Mouse (Mus musculus): Measurements from ENCODE around the gene Klhl12.

GRCm38 (mm10) chr1:134411706-134412629 is 43.4 kb upstream of the Klhl12 start:
- TF ChIP-seq CEBPB (IDR thresholded peaks at IDR 0.05; ENCODE audit: low read depth) (no peak), CTCF (IDR thresholded peaks at IDR 0.05; ENCODE audit: control insufficient read depth, insufficient read depth, insufficient read length) (no peak), USF1 (IDR thresholded peaks at IDR 0.05; ENCODE audit: low read depth) (no peak), MYOG (IDR thresholded peaks at IDR 0.05; ENCODE audit: control insufficient read depth, extremely low read depth, insufficient read length) (no peak), MYOD1 (IDR thresholded peaks at IDR 0.05; ENCODE audit: control insufficient read depth, insufficient read length, low read depth) (no peak), MAX (IDR thresholded peaks at IDR 0.05) (no peak), FOSL1 (IDR thresholded peaks at IDR 0.05; ENCODE audit: insufficient read depth, low read length, poor library complexity, severe bottlenecking) (no peak)

All from C2C12 (cell line).